Mouse (Mus musculus) adrenal gland, adult 18-20 months (tissue): ENCODE results near the gene Med25. TPM values are rescaled to one million over a fixed set of nuclear protein-coding genes. Genes with fewer than 3 reads are reported as not detected.
A peak's percentile ranks its signal among the peaks of the same experiment; 100 is the strongest.
"Not testable (repeated sequence)": the region's sequence is repeated elsewhere in the genome, so short reads cannot be mapped to it uniquely, and the experiment has no call there.

Source experiments
- DNase-seq, 2 experiments: peaks; one replicate each; pipeline ENCODE4 v3.0.0; 2021 to 2022; ENCODE audit warnings: low spot score in 2 of 2
- total RNA-seq, 2 experiments: library from RNA; stranded (reverse); gene quantifications; 1 replicate in 1 of 2; 2 replicates in 1 of 2; pipeline ENCODE4 v1.2.3; 2021

The Med25 gene
- total RNA-seq, 2 experiments from 2014 or later: 75.2 to 90.9 TPM

- no peak for DNase-seq
Measured at GRCm38 (mm10) chr7:44894175-44894574, 1.7 kb upstream of the Med25 start.

GRCm38 (mm10) chr7:44893197-44893596 lies 685 bp upstream of the Med25 start:
- no peak for DNase-seq

- DNase-seq: no peak
Measured at GRCm38 (mm10) chr7:44891611-44892010, 901 bp downstream of the Med25 start.

GRCm38 (mm10) chr7:44890737-44891136 lies 1.8 kb downstream of the Med25 start:
- no peak for DNase-seq

- no peak for DNase-seq
Measured at GRCm38 (mm10) chr7:44890180-44890579, 2.3 kb downstream of the Med25 start.

GRCm38 (mm10) chr7:44888256-44889105 lies 4.0 kb downstream of the Med25 start:
- no peak for DNase-seq

- no peak for DNase-seq
Measured at GRCm38 (mm10) chr7:44886964-44887363, 5.5 kb downstream of the Med25 start.

- no peak for DNase-seq
Measured at GRCm38 (mm10) chr7:44884637-44885036, 7.9 kb downstream of the Med25 start.

GRCm38 (mm10) chr7:44883036-44883435 lies 9.5 kb downstream of the Med25 start:
- DNase-seq: no peak

- no peak for DNase-seq
Measured at GRCm38 (mm10) chr7:44877833-44878232, 14.7 kb downstream of the Med25 start.

GRCm38 (mm10) chr7:44871774-44872173 lies 20.7 kb downstream of the Med25 start:
- DNase-seq: not testable (repeated sequence)

GRCm38 (mm10) chr7:44871181-44871580 lies 21.3 kb downstream of the Med25 start:
- DNase-seq: no peak

- DNase-seq: no peak
Measured at GRCm38 (mm10) chr7:44870614-44871013, 21.9 kb downstream of the Med25 start.

GRCm38 (mm10) chr7:44869697-44870528 lies 22.6 kb downstream of the Med25 start, which contains the start of gene Ptov1:
Gene Ptov1 (minus strand): TSS chr7:44869788.
- DNase-seq: peak in 1 of 2 experiments; percentile 80

GRCm38 (mm10) chr7:44868919-44869696 lies 23.4 kb downstream of the Med25 start:
- DNase-seq: peak; percentile 69 to 76

GRCm38 (mm10) chr7:44868465-44868864 lies 24.0 kb downstream of the Med25 start:
- no peak for DNase-seq

GRCm38 (mm10) chr7:44867802-44868201 lies 24.7 kb downstream of the Med25 start:
- DNase-seq: no peak

GRCm38 (mm10) chr7:44867010-44867702 lies 25.4 kb downstream of the Med25 start:
- no peak for DNase-seq

- peak; percentile 57 to 65 for DNase-seq
Measured at GRCm38 (mm10) chr7:44866276-44867009, 26.1 kb downstream of the Med25 start.
